Comparison of ENCODE assay signal across 15 mouse cellular contexts in genomic region chr2:117318991-117319390, GRCm38 (mm10).
"Had no signal": no experiment of that assay in that cellular context is flagged by ENCODE, and none has a peak within 500 bp of the region (broad histone marks: within the 10 kb centered on the region; RNA-seq: fewer than 3 reads in every experiment).

No protein-coding gene starts in this region.

- DNase-seq: liver, postnatal 0 days; lung, adult 2 months; lung, postnatal 14 days; lung, postnatal 36 days; retina, postnatal 1 day; right cerebral cortex, adult 18-20 months; right cerebral cortex, postnatal 25 days; right cerebral cortex, postnatal 4 days; spleen, adult 18-20 months; thymus, adult 2 months; thymus, postnatal 25 days; thymus, postnatal 4 days had no signal

- ATAC-seq: liver, postnatal 0 days; lung, postnatal 0 days; midbrain, embryonic 13.5 days; midbrain, embryonic 15.5 days had no signal
